Mouse (Mus musculus) bone marrow macrophage, adult 2 months (primary cell): ENCODE results near the gene Trim47. TPM values are rescaled to one million over a fixed set of nuclear protein-coding genes. Genes with fewer than 3 reads are reported as not detected.
"Not testable (repeated sequence)": the region's sequence is repeated elsewhere in the genome, so short reads cannot be mapped to it uniquely, and the experiment has no call there.

Experiments used
- H3K27ac ChIP-seq: 2 replicates; pipeline ENCODE4 v1.5.1; 2012; ENCODE audit warnings: low read depth, low read length; ENCODE audit not compliant: insufficient read depth
- H3K4me1 ChIP-seq: 2 replicates; pipeline ENCODE4 v1.6.1; 2012; ENCODE audit warnings: low read length; ENCODE audit not compliant: control insufficient read depth, insufficient read depth
- H3K4me3 ChIP-seq: 2 replicates; pipeline ENCODE4 v1.5.1; 2012; ENCODE audit warnings: mild to moderate bottlenecking, low read length, moderate library complexity; ENCODE audit not compliant: insufficient read depth
- CTCF ChIP-seq: IDR thresholded peaks from 2 replicates; pipeline ENCODE4 v1.5.1; 2012; ENCODE audit warnings: low read depth, mild to moderate bottlenecking, low read length, moderate library complexity
- POLR2A ChIP-seq: IDR thresholded peaks from 2 replicates; pipeline ENCODE4 v1.6.1; 2012; ENCODE audit warnings: mild to moderate bottlenecking, low read depth, low read length, borderline replicate concordance
- polyA plus RNA-seq: library from polyadenylated mRNA; stranded (reverse); fragments of >200 nt; gene quantifications from 2 replicates; pipeline ENCODE4 v1.2.4, GENCODE M21; 2012; ENCODE audit not compliant: missing spikeins, insufficient read depth, insufficient read length

Gene Trim47
- polyA plus RNA-seq, 1 experiment, result 32.1 TPM

DNA sequence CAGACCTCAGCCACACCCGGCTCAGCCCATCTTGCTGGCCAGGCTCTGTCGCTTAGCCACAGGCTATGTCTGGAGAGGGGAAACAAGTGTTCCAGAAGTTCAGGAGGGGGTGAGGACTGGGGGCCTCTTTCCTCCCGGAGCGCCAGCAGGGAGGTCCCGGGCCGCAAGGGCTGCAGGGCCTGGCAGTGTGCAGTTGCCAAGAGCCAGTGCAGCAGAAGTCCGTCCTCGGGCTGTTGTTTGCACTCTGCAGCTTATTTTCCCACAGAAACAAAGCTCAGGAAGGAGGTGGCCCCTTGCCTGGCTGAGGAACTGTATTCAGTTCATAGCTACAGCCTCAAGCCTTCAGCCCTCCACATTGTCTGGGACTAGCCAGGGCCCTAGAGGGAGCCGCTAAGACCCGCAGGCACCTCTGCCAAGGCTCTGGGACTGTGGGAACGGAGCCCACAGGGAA, 25.1 kb downstream of the Trim47 start:
- Histone ChIP-seq H3K27ac (no peak overlapping the region), H3K4me1 (peaks cover 15% of the 10 kb centered on the region), H3K4me3 (no peak overlapping the region)
- TF ChIP-seq POLR2A, result no peak
- no peak for TF ChIP-seq CTCF

DNA sequence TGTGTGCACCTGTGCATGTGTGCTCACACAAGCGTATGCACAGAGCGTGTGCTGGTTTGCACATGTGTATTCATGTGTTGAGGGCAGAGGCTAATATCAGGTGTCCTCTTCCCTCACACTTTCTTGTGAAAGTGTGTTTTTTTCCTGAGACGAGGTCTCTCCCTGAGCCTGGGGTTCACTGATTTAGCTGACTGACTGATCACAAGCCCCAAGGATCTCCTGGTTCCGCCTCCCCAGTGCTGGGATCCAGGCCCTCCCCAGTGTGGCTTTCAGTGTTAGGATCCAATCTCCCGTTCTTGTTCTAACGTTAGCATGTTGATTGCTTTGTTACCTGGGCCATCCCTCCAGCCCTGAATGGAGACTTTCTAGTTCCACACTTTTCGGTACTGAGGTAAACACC, 26.2 kb downstream of the Trim47 start:
- TF ChIP-seq CTCF, result no peak
- no peak for TF ChIP-seq POLR2A
- Histone ChIP-seq H3K4me1 (peaks cover 21% of the 10 kb centered on the region), H3K4me3 (no peak overlapping the region), H3K27ac (no peak overlapping the region)

DNA sequence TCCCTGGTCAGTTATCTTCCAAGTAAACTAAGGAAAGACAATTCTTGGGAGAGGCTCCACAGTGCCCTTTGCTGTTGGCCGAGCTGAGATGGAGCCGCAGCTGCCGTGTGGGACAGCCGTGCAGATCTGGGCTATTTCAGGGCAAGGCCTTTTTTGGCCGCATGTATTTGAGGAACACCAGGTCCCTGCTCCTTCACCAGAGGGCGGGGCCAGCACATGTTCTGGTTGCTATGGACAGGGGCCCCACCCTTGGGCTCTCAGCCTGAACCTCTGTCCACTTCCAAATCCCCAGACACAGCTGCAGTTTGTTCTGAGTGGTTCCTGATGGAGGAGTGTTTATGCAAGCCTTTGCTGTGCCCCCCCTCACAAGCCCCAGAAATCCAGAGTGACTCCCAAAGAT, 26.6 kb downstream of the Trim47 start:
- TF ChIP-seq POLR2A (no peak), CTCF (no peak)
- Histone ChIP-seq H3K27ac (no peak overlapping the region), H3K4me1 (peaks cover 22% of the 10 kb centered on the region), H3K4me3 (no peak overlapping the region)

DNA sequence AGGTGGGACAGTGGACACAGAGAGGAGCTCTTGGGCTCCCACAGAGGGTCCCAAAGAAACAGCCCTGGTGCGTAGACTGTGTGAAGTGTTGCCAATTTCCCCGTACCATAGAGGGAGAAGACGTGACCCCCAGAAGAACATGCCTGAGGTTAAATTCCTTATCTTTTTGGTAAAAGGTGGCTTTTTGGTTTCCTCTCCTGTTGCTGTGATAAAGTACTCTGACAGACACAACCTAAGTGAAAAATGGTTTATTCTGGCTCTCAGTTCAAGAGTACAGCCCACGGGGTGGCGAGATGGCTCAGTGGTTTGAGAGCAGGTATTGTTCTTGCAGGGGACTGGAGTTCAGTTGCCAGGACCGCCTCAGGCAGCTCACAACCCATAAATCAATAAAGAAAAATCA, 27.5 kb downstream of the Trim47 start:
- no peak overlapping the region for H3K27ac ChIP-seq
- no peak overlapping the region for H3K4me3 ChIP-seq
- TF ChIP-seq CTCF, result no peak
- TF ChIP-seq POLR2A, result no peak
- H3K4me1 ChIP-seq, result peaks cover 27% of the 10 kb centered on the region

DNA sequence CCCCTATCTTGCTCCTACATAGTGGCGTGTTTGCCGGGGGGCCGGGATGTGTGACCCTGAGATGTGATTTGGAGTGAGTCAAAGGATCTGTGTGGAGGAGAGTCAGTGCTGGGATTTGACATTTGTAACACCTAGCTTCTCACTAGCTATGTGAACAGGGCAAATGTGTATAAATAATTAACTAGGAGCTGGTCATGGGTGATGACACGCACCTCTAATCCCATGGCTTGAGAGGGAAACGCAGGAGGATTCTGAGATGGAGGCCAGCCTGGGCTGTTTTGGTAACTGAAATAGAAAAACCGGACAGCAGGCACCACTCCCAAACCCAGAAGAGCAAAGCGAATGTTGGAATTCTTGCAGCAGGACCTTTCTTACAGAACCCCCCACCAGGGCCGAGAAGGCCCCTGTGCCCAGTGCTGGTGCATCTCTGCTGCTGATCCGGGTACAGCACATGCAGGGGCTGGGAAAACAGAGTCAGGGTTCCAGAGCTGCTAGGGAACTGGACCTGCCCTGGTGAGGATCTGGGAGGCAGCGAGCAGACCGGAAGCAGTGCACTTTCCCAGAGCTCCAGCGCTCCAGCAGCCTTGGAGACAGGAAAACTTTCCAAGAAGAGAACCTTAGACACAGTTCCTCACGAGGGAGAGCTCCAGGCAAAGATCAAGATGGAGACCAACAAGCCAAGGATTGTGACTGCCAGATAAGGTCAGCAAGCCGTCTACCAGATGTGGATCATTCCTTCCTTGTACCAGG, 28.1 kb downstream of the Trim47 start:
- Histone ChIP-seq H3K4me1 (peaks cover 28% of the 10 kb centered on the region), H3K27ac (no peak overlapping the region)
- no peak for TF ChIP-seq CTCF
- TF ChIP-seq POLR2A, result no peak

DNA sequence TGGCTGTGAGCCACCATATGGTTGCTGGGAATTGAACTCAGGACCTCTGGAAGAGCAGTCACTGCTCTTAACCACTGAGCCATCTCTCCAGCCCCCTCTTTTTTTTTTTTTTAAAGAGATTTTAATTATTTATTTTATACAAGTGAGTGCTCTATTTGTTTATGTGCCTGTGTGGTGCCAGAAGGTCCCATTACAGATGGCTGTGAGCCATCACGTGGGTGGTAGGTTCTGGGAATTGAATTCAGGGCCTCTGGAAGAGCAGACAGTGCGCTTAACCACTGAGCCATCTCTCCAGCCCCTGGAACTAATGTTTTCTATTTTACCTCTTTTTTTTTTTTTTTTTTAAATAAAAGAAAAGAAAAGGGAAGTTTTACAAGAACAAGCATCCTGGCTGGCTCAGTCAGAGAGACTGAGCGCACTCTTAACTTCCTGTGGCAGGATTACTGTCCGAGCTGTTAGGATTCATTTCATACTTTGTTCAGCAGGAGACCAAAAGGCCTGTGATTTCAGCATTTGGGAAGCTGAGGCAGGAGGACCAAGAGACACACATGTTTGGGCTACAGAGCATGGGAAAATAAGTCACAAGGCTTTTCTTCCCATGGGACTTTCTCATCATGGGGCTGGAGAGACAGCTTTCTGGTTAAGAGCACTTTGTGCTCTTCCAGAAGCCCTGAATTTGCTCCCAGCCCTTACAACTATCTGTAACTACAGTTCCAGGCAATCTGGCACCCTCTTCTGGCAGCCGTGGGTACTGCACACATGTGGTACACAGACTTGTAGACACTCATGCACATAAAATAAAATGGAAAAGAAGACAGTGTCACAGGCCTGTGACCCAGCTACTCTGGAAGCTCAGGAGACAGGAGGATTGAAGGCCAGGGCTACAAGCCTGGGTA, 30.5 kb downstream of the Trim47 start:
- H3K27ac ChIP-seq, result peak overlapping the region; percentile 87
- H3K4me3 ChIP-seq, result no peak overlapping the region
- TF ChIP-seq CTCF (peak; percentile 64), POLR2A (no peak)
- H3K4me1 ChIP-seq, result peaks cover 34% of the 10 kb centered on the region

More for the DNA sequence above, 28.1 kb downstream of the Trim47 start:
- H3K4me3 ChIP-seq, result no peak overlapping the region

DNA sequence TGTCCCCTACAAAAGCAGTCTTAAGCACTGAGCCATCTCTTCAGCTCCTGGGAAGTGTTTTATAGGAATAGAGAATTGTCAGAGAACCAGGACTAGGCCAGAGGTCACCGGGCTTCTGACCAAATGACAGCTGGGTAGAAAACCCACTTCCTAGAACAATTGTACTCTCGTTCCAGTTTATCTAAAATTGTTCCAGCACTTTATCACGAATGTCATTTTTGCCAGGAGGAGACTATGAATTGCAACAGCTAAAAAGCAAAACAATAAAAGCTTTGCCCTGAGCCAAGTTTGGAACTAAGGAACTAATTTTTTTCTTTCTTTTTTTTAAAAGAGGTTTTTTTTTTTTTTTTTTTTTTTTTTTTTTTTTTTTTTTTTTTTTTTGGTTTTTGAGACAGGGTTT, 31.4 kb downstream of the Trim47 start:
- TF ChIP-seq CTCF, result no peak
- Histone ChIP-seq H3K4me1 (peaks cover 32% of the 10 kb centered on the region), H3K4me3 (no peak overlapping the region), H3K27ac (peak overlapping the region; percentile 66)

DNA sequence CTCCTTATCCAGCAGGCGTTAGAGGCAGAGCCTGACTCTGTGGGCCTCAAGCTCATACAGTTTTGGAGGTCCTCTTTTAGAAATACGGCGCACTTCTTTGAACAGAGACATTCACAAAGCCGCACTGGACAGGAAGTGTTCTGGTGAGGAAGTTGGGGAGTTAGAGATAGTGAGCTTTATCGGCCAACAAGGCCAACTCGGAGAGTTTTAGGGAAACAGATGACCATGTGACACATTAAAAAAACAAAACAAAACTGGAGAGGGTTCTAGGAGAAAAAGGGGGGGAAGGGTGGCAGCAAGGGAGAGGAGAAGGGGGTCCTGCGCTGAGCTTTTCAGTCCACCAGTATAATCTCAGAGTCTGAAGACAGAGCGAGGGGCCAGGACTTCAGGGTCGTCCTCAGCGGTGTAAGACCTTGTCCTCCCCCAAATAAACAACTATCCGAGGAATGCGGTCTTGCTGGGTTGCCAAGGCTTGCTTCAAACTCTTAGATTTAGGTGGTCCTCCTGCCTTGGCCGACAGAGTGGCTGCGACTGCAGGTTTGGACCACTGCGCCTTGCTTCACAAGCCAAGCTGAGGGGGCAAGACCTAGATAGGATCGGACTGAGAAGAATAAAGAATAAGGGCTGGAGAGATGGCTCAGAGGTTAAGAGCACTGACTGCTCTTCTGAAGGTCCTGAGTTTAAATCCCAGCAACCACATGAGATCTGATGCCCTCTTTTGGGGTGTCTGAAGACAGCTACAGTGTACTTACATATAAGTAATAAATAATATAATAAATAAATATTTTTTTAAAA, 33.0 kb downstream of the Trim47 start:
- H3K4me1 ChIP-seq, result peaks cover 24% of the 10 kb centered on the region
- H3K27ac ChIP-seq, result peak overlapping the region; percentile 88
- H3K4me3 ChIP-seq, result no peak overlapping the region; the same call in 1 of the 2 replicates

DNA sequence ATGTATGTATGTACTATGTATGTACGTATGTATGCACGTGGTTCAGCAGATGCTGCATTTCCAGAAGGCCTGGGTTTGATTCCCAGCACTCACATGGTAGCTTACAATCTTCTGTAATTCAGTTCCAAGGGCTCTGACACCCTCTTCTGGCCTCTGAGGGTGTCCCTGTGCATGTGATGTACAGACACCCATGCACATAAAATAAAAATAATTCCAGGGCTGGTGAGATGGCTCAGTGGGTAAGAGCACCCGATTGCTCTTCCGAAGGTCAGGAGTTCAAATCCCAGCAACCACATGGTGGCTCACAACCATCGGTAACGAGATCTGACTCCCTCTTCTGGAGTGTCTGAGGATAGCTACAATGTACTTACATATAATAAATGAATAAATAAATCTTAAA, 34.1 kb downstream of the Trim47 start:
- H3K4me1 ChIP-seq, result peaks cover 33% of the 10 kb centered on the region
- H3K4me3 ChIP-seq, H3K27ac ChIP-seq: not testable (repeated sequence)

More for the DNA sequence above, 33.0 kb downstream of the Trim47 start:
- TF ChIP-seq CTCF, result no peak
- TF ChIP-seq POLR2A, result no peak

DNA sequence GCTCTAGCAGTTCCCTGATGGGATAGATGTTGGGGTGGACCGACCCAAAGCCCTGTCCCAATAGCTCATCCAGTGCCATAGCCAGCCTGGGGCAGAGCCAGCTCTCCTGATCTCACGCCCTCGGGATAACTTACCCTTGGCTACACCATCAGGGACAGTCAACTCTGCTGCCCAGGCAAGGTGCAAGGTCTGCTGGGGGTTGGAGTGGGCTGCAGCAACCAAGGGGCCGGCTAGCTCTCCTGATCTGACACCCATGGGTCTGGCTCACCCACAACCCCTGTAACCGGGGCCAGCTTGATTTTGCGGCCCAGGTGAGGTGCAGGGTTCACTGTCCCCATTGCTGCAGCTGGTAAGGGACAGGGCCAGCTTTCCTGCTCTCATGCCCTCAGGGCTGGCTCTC, 35.4 kb downstream of the Trim47 start:
- peaks cover 34% of the 10 kb centered on the region for H3K4me1 ChIP-seq
- no peak for TF ChIP-seq CTCF
- TF ChIP-seq POLR2A, result no peak
- no peak overlapping the region for H3K4me3 ChIP-seq
- no peak overlapping the region for H3K27ac ChIP-seq
